Mouse (Mus musculus) layer of hippocampus, postnatal 25 days (tissue): Measurements from ENCODE around the gene Anapc4. TPM values are rescaled to one million over a fixed set of nuclear protein-coding genes. Genes with fewer than 3 reads are reported as not detected.
A peak's percentile ranks its signal among the peaks of the same experiment; 100 is the strongest.

ENCODE experiments used
- DNase-seq, 2 experiments: peaks; one replicate each; pipeline ENCODE4 v3.0.0; 2022; ENCODE audit warnings: mixed read lengths in 2 of 2, low spot score in 1 of 2; ENCODE audit errors: extremely low spot score in 1 of 2
- total RNA-seq, 2 experiments: library from RNA; stranded (reverse); gene quantifications; 2 replicates each; pipeline ENCODE4 v1.2.3; 2021

Gene Anapc4
- 10 to 100 TPM; 66.5 to 78.4 TPM for total RNA-seq

DNA sequence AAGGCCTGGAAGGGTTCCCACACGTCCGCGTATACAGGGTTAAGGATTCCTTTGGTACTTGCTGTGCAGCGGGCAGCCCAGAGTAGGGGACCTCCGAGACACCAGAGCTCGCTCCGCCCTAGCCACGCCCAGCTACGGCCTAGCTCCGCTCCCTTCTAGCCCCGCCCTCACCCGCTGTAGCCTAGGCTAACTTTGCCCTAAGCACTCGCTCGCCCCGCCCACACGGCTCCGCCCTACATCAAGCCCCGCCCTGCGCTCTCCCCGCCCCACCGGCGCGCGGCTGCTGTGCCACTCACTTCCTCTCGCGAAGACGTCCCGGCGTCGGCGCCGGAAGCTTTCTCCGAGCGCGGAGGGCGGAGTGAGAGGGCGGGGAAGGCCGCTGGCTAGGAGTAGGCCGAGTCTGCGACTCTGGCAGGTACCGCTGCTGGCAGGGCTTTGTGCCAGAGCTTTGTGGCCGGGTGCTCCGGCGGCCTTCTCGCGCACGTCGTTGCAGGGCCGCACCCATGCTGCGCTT is at the start of gene Anapc4:
Anapc4 (plus strand) TSS at position 252 of the 514 bp plus-strand sequence.
- peak; percentile 93 to 96 for DNase-seq

DNA sequence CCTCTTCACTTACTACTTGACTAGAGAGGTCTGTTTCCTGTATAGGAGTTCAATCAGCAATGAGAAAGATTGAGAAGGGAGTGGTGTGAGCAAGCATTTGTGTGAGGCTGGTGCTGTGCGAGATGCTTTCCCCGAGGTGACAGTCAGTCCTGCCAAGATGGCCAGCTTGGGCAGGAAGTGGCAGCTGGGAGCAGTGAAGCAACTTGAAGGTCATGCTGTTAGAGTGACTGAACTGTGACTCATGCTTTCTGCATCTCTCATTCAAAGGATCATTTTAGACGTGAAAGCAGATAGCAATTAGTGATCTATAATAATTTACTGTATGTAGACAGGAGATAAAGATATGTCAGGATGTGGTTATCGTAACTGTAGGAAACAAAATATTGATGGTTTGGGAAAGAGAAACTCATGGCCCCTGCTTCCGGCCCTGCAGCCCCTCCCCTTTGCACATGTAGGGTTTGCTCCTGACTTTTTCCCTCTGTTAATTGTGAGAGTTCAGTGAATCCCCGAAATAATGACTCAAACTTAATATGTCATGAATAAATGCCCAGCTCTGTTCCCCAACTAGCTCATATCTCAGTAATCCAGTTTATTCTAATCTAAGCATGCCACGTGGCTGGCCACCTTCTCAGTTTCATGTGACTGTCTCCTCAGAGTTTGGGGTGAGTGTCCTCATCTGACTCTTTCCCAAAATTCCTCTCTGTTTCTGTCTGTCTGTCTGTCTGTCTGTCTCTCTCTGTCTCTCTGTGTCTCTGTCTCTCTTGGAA is 47.1 kb upstream of the Anapc4 start:
- DNase-seq = no peak

DNA sequence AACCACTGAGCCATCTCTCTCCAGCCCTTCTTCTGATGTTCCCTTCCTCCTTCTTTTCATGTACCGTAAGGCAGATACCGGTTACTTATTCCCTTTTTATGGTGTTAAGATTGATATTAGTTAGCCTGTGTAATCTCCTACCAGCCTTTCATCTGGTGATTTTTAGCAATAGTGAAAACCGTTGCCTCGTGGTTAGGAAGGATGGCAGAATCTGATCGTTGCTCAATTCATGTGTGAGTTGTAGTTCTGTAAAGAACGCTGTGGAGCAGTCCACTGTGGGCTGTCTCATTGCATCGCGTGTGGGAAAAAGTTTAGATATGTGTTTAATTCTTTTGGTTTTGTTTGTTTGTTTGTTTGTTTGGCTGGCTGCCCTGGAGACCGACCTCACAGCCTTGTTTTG is 40.6 kb upstream of the Anapc4 start:
- DNase-seq = no peak

DNA sequence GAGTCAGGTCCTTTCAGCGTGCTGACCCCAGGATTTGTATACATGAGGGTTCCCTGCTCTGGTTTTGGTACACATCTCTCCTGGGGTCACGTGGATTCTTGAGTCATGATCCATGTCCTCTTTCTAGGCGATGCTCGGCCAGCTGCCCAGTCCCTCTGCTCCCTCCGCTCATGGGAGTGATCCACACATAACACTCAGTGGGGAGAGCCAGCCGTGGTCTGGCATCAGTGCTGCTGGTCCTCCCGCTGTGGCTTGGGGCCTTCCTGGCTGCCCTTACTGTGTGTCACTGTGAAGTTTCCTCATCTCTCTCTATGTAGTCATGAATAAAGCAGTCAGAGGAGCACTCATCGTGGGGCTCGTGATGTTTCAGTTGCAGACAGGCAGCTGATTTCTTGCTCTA is 39.7 kb upstream of the Anapc4 start:
- no peak for DNase-seq

DNA sequence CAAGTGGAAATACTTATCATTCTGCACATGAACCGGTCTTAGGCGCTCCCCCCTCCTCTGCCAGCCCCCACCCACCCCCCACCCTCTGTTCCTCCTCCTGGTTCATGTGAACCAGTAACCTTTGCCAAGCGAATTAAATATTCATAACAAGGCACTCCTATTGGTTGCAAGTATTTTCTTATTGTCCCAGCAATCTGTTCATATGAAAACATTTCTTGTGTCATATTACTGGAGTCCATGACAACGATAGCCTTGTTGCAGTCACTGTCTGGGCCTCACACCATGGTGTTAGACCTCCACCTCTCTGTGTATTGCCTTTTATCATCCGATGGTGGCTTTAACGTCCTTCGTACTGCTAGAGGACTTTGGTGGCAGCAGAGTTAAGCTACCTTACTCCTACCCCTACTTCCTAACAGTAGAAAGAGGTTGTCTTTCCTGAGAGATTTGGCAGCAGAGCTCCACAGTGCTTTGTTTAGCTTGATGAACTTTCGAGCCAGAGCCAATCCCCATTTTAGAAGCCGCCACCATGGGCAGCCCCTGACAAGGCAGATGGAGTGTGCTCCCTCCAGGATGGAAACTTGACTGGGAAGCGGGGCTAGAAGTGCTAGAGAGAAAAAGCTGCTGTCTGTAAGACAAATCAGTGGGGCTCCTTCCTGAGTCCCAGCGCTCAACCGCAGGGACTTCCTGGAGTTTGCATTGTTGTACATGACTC is 34.4 kb upstream of the Anapc4 start:
- DNase-seq = no peak

DNA sequence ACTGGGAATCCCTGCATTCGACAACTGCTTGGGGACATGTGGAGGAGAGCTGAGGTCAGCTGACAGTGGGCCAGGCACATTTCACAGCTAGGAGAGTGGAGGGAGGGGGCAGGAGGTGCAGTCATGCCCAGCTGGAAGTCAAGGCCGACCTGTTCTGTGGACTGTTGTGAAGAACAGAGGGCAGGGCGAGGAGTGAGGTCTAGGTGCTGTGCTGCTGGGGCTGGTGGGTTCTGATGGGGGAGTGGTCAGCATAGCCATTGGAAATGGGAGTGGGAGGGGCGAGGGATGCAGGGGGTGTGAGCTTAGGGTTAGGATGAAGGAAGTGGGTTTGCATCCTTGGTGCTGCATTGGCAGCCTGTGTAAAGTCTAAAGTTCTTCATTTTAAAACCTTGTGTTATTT is 28.0 kb upstream of the Anapc4 start:
- no peak for DNase-seq

DNA sequence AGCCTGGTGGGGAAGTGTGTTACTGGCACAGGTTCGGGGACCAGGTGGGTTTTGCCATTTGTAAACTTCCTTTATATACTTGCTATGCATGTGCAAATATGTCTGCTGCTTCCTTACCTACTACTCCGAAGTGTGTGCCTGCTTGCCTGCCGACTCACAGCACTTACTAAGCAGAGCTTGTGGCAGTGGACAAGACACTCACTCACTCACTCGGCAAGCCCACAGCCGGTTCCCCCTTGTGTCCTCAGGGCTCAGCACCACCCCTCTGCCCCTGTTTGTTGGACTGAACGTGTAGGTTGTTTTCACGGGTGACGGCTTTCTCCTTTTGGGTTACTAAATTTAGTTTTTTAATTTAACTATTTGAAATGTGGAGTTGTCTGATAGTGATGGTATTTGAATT is 27.5 kb upstream of the Anapc4 start:
- no peak for DNase-seq

DNA sequence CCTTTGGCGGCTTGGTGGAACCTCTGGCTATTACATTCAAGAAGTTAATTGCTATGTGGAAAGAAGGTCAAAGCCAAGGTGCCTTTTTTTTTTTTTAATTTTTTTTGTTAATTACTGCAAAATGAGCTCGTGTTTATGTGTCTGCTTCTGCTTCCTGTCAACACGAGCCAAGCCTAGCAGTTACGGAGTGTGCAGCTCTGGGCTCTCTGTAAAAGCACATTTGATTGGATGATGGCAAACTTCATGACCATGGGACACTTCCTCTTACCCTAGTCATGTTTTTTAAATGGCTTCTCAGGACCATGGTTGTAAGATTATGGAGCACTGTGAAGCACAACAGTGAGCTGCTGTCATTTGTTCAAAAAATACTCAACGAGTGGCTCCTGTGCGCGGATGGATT is 26.8 kb upstream of the Anapc4 start:
- DNase-seq = no peak

DNA sequence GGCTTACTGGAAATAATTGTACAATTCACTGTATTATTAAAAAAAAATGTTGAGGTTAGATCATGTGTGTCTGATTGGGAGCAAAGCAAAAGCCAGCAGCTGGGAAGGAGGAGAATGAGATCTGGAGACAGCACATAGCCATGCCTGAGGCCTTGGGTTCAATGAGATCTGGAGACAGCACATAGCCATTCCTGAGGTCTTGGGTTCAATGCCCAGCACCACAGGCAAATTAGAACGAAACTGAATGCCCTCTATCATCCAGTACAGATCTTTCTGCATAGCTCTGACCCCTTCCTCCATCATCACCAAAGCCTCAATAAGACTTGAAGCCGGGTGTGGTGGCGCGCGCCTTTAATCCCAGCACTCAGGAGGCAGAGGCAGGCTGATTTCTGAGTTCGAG is 23.4 kb upstream of the Anapc4 start:
- no peak for DNase-seq

DNA sequence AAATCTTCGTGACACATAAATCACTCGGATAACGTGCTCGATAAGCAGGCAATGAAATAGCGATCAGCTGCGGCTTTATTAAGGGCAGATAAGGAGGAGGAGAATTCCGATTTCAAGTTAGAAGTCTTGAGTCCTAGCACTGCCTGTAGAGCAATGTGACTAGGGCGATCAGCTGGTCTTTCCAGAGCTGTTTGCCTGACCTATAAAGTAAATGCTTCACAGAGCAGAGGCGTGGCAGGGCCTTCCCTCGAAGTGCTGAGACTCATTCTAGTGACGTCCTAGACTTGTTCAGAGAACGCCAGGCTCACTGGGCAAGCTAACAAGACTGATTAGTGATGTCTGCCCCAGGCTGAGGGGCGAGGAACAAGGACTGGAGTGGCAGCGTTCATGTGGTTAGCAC is 22.8 kb upstream of the Anapc4 start:
- no peak for DNase-seq

DNA sequence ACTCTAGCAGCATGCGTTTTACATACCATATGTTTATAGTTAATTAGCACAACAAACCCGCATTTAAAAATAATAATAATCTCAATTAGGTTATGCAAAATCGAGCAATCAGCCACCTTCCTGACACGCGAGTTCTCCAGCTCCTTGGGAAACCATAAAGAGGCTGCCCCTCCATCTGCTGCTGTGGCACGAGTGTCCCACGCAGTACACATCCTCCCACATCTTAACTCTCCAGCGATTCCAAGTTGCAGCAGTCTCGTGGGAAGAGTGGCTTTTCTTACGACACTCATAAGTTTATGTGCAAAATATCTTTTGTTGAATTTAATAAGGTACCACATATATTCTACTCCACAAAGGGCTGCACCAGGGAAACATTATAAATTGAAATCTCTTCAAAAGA is 21.4 kb upstream of the Anapc4 start:
- no peak for DNase-seq

DNA sequence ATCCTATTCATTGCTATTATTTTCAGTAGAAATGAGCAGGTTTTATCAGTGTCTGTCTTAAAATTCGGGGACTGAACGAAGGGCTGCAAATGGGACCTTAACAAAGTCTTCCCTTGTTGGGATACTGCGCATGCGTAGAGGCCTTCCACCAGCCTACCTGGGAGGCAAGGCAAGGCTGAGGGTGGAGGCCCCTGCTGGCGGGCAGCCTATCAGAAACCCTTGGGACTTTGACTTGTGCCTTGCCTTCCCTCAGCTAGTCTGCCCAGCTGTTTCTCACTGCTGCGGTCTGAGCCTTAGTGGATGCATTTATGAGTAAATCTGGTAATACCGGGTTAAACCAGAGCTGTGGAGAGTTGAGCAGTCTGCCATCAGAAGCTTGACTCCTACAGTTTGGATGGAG is 20.5 kb upstream of the Anapc4 start:
- no peak for DNase-seq

DNA sequence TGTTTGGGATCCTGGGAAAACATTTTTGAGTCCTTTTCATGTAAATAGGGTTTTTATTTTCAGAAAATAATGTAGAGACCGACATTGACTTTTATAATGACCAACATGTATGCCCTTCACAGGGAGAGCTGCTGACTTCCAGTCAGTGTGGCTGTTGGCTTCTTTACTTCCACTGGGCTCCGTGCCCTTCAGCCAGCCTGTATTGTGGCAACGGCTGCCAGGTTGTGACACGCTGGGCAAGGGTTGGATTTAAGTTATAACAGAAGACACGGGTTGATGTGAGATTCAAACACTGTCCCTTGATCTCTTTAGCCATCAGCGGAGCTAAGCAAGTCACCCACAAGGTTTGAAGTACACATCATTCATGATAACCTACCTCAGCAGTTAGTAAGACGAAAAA is 15.1 kb upstream of the Anapc4 start:
- no peak for DNase-seq

DNA sequence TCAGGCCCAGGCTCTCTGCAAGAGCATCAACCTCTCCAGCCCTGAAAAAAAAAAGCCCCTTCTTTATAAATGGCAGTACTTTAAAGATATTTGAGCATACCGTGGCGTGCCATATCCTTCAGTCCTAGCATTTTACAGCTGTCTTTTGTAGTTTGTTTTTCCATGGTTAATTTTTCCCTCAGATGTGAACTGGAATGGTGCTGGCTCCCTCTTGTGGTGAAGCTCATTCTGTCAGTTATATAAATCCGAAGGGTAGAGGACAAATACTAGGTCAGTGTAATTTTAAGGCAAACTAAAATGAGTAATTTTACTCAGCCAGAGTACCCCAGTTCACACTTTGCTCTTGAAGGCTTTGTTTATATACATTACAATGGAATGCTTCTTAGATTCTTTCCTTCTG is 12.1 kb upstream of the Anapc4 start:
- peak in 1 of 2 experiments; percentile 64 for DNase-seq

DNA sequence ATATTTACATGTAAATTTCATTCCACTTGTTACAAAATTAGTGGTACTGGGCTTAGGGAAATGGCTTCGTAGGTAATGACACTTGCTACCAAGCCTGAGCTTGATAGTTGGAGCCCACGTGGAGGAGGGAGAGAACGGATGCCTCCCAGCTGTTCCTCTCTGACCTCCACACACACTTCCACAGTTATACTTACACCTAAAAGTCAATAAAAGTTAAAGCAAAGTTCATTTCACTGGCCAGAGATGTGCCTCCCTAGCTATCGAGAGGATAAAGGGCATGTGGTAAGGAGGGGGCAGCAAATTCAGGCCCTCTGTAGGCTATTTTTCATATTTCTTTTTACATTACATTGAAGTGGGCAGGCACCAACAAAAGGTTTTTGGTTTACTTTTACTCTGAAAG is 5.9 kb upstream of the Anapc4 start:
- no peak for DNase-seq

DNA sequence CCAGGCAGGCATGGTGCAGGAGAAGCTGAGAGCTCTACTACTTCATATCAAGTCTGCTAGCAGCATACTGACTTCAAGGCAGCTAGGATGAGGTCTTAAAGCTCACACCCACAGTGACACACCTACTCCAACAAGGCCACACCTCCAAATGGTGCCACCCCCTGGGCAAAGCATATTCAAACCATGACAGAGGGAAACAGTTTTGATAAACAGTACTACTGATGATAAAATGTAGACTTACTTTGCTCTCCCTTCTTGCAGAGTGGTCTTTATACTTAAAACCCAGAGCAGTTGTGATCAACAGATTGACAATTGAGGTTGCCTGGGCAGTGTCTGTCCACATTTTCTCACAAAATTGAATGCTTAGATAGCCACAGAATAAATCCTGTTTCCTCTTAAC is 807 bp upstream of the Anapc4 start:
- no peak for DNase-seq

DNA sequence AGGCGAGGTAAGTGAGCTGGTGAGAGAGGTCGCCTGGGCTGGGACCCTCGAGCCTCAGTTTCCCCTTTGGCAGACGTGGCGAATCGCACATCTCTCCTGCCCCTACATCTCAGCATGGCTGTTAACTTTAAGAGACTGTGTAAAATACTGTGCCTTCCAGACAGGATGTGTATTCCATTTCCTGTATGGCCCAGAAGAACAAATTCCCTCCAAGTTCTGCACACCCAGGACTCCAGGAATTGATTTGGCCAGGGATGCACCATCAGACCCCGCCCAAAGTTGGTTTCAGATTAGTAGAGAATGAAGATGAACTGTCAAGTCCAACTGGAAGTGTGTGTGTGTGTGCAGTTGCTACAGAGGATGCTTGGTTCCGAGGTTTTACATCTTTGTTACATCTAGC is 574 bp downstream of the Anapc4 start:
- no peak for DNase-seq

DNA sequence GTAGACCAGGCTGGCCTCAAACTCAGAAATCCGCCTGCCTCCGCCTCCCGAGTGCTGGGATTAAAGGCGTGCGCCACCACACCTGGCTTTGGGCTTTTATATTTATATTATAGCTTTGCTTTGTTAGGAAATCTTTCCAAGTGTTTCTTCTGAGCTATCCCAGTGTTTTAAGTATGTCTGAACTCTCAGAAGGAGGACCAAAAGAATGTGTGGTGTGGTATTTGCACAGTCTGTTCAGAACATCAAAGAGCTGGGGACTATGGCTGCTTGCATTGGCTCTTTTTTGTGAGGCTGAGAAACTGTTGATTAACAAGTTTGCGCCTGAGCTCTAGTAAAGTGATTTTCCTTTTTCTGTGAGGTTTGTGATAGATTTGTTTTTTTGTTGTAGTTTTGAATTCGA is 10.5 kb downstream of the Anapc4 start:
- DNase-seq = no peak

DNA sequence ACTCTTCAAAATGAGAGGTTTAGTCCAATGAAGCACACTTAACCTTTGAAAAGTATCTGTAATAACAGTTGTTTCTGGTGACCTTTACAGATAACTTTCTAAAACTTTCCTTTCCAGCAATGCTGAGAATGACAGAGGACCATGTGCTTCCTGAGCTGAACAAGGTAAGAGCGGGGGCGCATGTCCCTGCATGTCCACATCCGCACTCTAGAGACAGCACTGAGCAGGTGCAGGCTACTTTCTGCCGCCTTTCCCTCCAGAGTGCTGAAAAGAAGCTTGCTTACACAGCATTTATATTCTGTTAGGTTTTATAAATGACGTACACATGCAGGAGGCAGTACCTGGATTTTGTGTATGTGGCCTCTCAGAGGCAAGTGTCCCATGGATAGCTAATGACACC is 21.9 kb downstream of the Anapc4 start:
- no peak for DNase-seq

DNA sequence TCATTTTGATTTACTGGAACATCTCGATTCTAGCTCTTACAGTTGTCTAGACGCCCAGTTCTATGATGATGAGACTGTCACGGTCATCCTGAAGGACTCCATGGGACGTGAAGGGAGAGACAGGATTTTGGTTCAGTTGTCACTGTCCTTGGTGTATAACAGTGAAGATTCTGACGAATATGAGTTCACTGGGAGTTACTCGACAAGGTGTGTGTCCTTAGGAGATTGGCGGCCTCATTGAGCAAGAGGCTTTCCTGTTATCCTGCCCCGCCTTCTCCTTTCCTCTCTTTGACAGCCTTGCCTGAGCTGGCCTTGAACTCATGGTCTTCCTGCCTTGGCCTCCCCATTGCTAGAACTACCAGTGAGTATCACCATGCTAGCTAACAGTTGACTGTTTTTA is 30.6 kb downstream of the Anapc4 start:
- DNase-seq = no peak

DNA sequence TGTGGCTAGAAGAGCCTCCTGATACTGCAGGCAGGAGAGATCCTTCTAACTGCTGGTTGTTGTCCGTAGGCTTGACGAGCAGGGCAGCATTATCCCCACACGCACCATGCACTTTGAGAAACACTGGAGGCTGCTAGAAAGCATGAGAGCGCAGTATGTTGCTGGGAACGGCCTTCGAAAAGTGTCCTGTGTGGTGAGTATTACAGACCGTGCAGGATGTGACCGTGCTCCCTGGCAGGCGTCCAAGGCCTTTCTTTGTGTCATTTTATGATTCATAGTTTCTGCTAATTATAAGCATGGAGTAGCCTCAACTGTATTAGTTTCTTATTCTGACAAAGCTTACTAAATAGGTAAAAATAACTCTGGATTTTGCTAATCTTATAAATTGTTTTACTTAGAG is 32.0 kb downstream of the Anapc4 start:
- DNase-seq = no peak
